Mouse (Mus musculus) myocyte (in vitro differentiated cells): Measurements from ENCODE around the gene Hdac1. TPM values are rescaled to one million over a fixed set of nuclear protein-coding genes. Genes with fewer than 3 reads are reported as not detected.

Experiments
- H3K27me3 ChIP-seq: one replicate; pipeline ENCODE4 v1.6.1; 2011; ENCODE audit not compliant: control insufficient read depth, insufficient read depth, insufficient read length
- H3K36me3 ChIP-seq: one replicate; pipeline ENCODE4 v1.6.1; 2011; ENCODE audit not compliant: control insufficient read depth, insufficient read depth
- H3K4me2 ChIP-seq: one replicate; pipeline ENCODE4 v1.6.1; 2011; ENCODE audit warnings: low read depth, control low read depth
- H3K4me3 ChIP-seq: one replicate; pipeline ENCODE4 v1.5.1; 2011; ENCODE audit warnings: mild to moderate bottlenecking, control low read depth, moderate library complexity
- H3K79me2 ChIP-seq: one replicate; pipeline ENCODE4 v1.6.1; 2011; ENCODE audit not compliant: control insufficient read depth, insufficient read depth
- H3ac ChIP-seq: one replicate; pipeline ENCODE4 v1.6.1; 2011; ENCODE audit not compliant: control insufficient read depth, insufficient read length
- CEBPB ChIP-seq: IDR thresholded peaks from 2 replicates; pipeline ENCODE4 v1.6.1; 2011; ENCODE audit warnings: mild to moderate bottlenecking, moderate library complexity; ENCODE audit not compliant: poor library complexity, insufficient read depth, severe bottlenecking
- E2F4 ChIP-seq: IDR thresholded peaks from one replicate; pipeline ENCODE4 v1.6.1; 2011; ENCODE audit warnings: mild to moderate bottlenecking, control low read depth, moderate library complexity; ENCODE audit not compliant: insufficient read depth
- MAX ChIP-seq: IDR thresholded peaks from one replicate; pipeline ENCODE4 v1.6.1; 2011; ENCODE audit warnings: low read depth, mild to moderate bottlenecking, control low read depth
- MYOD1 ChIP-seq, 3 experiments: IDR thresholded peaks; one replicate each; pipeline ENCODE4 v1.6.1; 2011; ENCODE audit warnings: control low read depth in 2 of 3, low read depth in 2 of 3, mild to moderate bottlenecking in 2 of 3, moderate library complexity in 1 of 3; ENCODE audit not compliant: insufficient read length in 2 of 3, control insufficient read depth in 1 of 3
- MYOG ChIP-seq, 3 experiments: IDR thresholded peaks; one replicate each; pipeline ENCODE4 v1.6.1; 2011; ENCODE audit warnings: control low read depth in 2 of 3, low read depth in 2 of 3, mild to moderate bottlenecking in 2 of 3; ENCODE audit not compliant: insufficient read length in 2 of 3, control insufficient read depth in 1 of 3, insufficient read depth in 1 of 3
- POLR2A ChIP-seq: IDR thresholded peaks from one replicate; pipeline ENCODE4 v1.6.1; 2011; ENCODE audit warnings: low read depth, mild to moderate bottlenecking, control low read depth, moderate library complexity; ENCODE audit not compliant: insufficient read length
- POLR2AphosphoS2 ChIP-seq: IDR thresholded peaks from one replicate; pipeline ENCODE4 v1.6.1; 2011; ENCODE audit warnings: low read depth, control low read depth; ENCODE audit not compliant: insufficient read length
- REST ChIP-seq: IDR thresholded peaks from one replicate; pipeline ENCODE4 v1.6.1; 2011; ENCODE audit warnings: mild to moderate bottlenecking, control low read depth, moderate library complexity; ENCODE audit not compliant: insufficient read depth, insufficient read length
- SRF ChIP-seq: IDR thresholded peaks from one replicate; pipeline ENCODE4 v1.6.1; 2011; ENCODE audit warnings: low read depth; ENCODE audit not compliant: control insufficient read depth, insufficient read length
- TCF12 ChIP-seq: IDR thresholded peaks from one replicate; pipeline ENCODE4 v1.6.1; 2011; ENCODE audit warnings: mild to moderate bottlenecking, control low read depth; ENCODE audit not compliant: poor library complexity, insufficient read depth, severe bottlenecking
- TCF3 ChIP-seq: IDR thresholded peaks from one replicate; pipeline ENCODE4 v1.6.1; 2011; ENCODE audit warnings: low read depth, control low read depth; ENCODE audit not compliant: insufficient read length
- USF1 ChIP-seq: IDR thresholded peaks from one replicate; pipeline ENCODE4 v1.6.1; 2011; ENCODE audit warnings: low read depth, mild to moderate bottlenecking, control low read depth, moderate library complexity
- polyA plus RNA-seq: library from polyadenylated mRNA; unstranded; fragments of >200 nt; fragmentation: generic; extraction: Trizol; gene quantifications from one replicate; pipeline ENCODE4 v1.2.1, GENCODE M21; 2012; ENCODE audit warnings: missing spikeins

The Hdac1 gene
- polyA plus RNA-seq: 50.4 TPM

- Histone ChIP-seq H3K36me3 (no peaks in the 10 kb centered on the region), H3K79me2 (peaks cover 43% of the 10 kb centered on the region), H3K4me2 (peak within 1 kb of the TSS; percentile 82), H3K4me3 (peak within 1 kb of the TSS; percentile 84), H3K27me3 (no peaks in the 10 kb centered on the region), H3ac (peak within 1 kb of the TSS; percentile 50)
- no peak for TF ChIP-seq E2F4
- TF ChIP-seq CEBPB: peak; percentile 53
- no peak for TF ChIP-seq USF1
- TF ChIP-seq MYOG (IDR thresholded peaks at IDR 0.05; ENCODE audit: control insufficient read depth in 1 of 3, insufficient read depth in 1 of 3, insufficient read length in 2 of 3, low read depth in 2 of 3): no peak
- no peak for TF ChIP-seq TCF12
- TF ChIP-seq SRF: no peak
- no peak for TF ChIP-seq TCF3
- TF ChIP-seq POLR2AphosphoS2: peak; percentile 43
- TF ChIP-seq MAX: no peak
- peak; percentile 64 for TF ChIP-seq POLR2A
These were observed at the start of gene Hdac1 for GRCm38 (mm10) chr4:129542592-129543141. Hdac1 (minus strand) TSS chr4:129542713.

- no peak overlapping the region for H3ac ChIP-seq
- H3K27me3 ChIP-seq: no peaks in the 10 kb centered on the region
- H3K4me2 ChIP-seq: no peak overlapping the region
- peaks cover 13% of the 10 kb centered on the region for H3K36me3 ChIP-seq
- TF ChIP-seq POLR2A (no peak), E2F4 (no peak), CEBPB (no peak), SRF (no peak), TCF3 (no peak), MAX (no peak), MYOD1 (IDR thresholded peaks at IDR 0.05; ENCODE audit: control insufficient read depth in 1 of 3, insufficient read length in 2 of 3, low read depth in 2 of 3) (no peak), MYOG (IDR thresholded peaks at IDR 0.05; ENCODE audit: control insufficient read depth in 1 of 3, insufficient read depth in 1 of 3, insufficient read length in 2 of 3, low read depth in 2 of 3) (no peak), REST (no peak), POLR2AphosphoS2 (no peak), TCF12 (no peak), USF1 (no peak)
- H3K4me3 ChIP-seq: no peak overlapping the region
- H3K79me2 ChIP-seq: no peaks in the 10 kb centered on the region
These were observed 46.4 kb upstream of the Hdac1 start for GRCm38 (mm10) chr4:129588865-129589264.

- Histone ChIP-seq H3K4me2 (no peak overlapping the region), H3K4me3 (no peak overlapping the region), H3K36me3 (peaks cover 9% of the 10 kb centered on the region), H3K79me2 (no peaks in the 10 kb centered on the region), H3K27me3 (no peaks in the 10 kb centered on the region), H3ac (no peak overlapping the region)
- TF ChIP-seq E2F4: no peak
- no peak for TF ChIP-seq MAX
- no peak for TF ChIP-seq TCF3
These were observed 44.4 kb upstream of the Hdac1 start for GRCm38 (mm10) chr4:129586943-129587342.

GRCm38 (mm10) chr4:129585773-129586172 is 43.3 kb upstream of the Hdac1 start:
- Histone ChIP-seq H3K79me2 (no peaks in the 10 kb centered on the region), H3ac (no peak overlapping the region), H3K36me3 (peaks cover 3% of the 10 kb centered on the region), H3K27me3 (no peaks in the 10 kb centered on the region), H3K4me3 (no peak overlapping the region), H3K4me2 (no peak overlapping the region)
- TF ChIP-seq TCF12: no peak
- TF ChIP-seq SRF: no peak
- TF ChIP-seq REST: no peak
- TF ChIP-seq POLR2A: no peak
- no peak for TF ChIP-seq MAX
- no peak for TF ChIP-seq POLR2AphosphoS2
- TF ChIP-seq MYOG (IDR thresholded peaks at IDR 0.05; ENCODE audit: control insufficient read depth in 1 of 3, insufficient read depth in 1 of 3, insufficient read length in 2 of 3, low read depth in 2 of 3): no peak
- TF ChIP-seq CEBPB: no peak
- no peak for TF ChIP-seq TCF3
- TF ChIP-seq MYOD1 (IDR thresholded peaks at IDR 0.05; ENCODE audit: control insufficient read depth in 1 of 3, insufficient read length in 2 of 3, low read depth in 2 of 3): no peak
- no peak for TF ChIP-seq USF1
- TF ChIP-seq E2F4: no peak

GRCm38 (mm10) chr4:129584884-129585608 is 42.5 kb upstream of the Hdac1 start:
- Histone ChIP-seq H3K27me3 (no peaks in the 10 kb centered on the region), H3K4me2 (no peak overlapping the region), H3K4me3 (no peak overlapping the region), H3K36me3 (no peaks in the 10 kb centered on the region), H3ac (no peak overlapping the region), H3K79me2 (no peaks in the 10 kb centered on the region)
- TF ChIP-seq MYOG (IDR thresholded peaks at IDR 0.05; ENCODE audit: control insufficient read depth in 1 of 3, insufficient read depth in 1 of 3, insufficient read length in 2 of 3, low read depth in 2 of 3): no peak
- no peak for TF ChIP-seq POLR2AphosphoS2
